Mouse (Mus musculus) liver, postnatal 0 days (tissue): ENCODE measurements at regions not wholly inside any gene's neighbourhood (a gene's known extent, or its start where the extent isn't known, plus 50 kb on each side); places are given as distances from the start of the nearest gene placed in this dataset.

Source experiments
- ATAC-seq: fragments of 200-750 bp; cut with Nextera tagmentation; 2 replicates; pipeline ENCODE4 v1.8.0; 2017; ENCODE audit warnings: mild to moderate bottlenecking, moderate library complexity
- DNase-seq: peaks from one replicate; pipeline ENCODE4 v3.0.0-alpha.2; 2016
- H3K27ac ChIP-seq: fragments of 300-500 bp; sonication (generic); 2 replicates; pipeline ENCODE4 v1.5.1; 2014; ENCODE audit warnings: antibody characterized with exemption, moderate library complexity, mild to moderate bottlenecking, low read depth
- H3K27me3 ChIP-seq: fragments of 300-500 bp; sonication (generic); 2 replicates; pipeline ENCODE4 v1.6.1; 2014; ENCODE audit warnings: low read length, control low read depth, mixed read lengths; ENCODE audit not compliant: insufficient read depth
- H3K36me3 ChIP-seq: fragments of 300-500 bp; sonication (generic); replicated peaks from 2 replicates; pipeline ENCODE4 v1.6.1; 2014; ENCODE audit warnings: mild to moderate bottlenecking, control low read depth, low read length, moderate library complexity, mixed read lengths; ENCODE audit not compliant: insufficient read depth
- H3K4me1 ChIP-seq: fragments of 300-500 bp; sonication (generic); 2 replicates; pipeline ENCODE4 v1.6.1; 2014; ENCODE audit warnings: antibody characterized with exemption, mild to moderate bottlenecking, control low read depth; ENCODE audit not compliant: insufficient read depth
- H3K4me2 ChIP-seq: fragments of 300-500 bp; sonication (generic); 2 replicates; pipeline ENCODE4 v1.6.1; 2014; ENCODE audit warnings: low read depth, mild to moderate bottlenecking, low read length, moderate library complexity, mixed read lengths
- H3K4me3 ChIP-seq: fragments of 300-500 bp; sonication (generic); 2 replicates; pipeline ENCODE4 v1.5.1; 2014; ENCODE audit warnings: low read depth, low read length
- H3K9ac ChIP-seq: fragments of 300-500 bp; sonication (generic); replicated peaks from 2 replicates; pipeline ENCODE4 v1.6.1; 2014; ENCODE audit warnings: mild to moderate bottlenecking, moderate library complexity
- H3K9me3 ChIP-seq: fragments of 300-500 bp; sonication (generic); 2 replicates; pipeline ENCODE4 v1.6.1; 2016; ENCODE audit warnings: mild to moderate bottlenecking, control low read depth, low read length, mixed read lengths
- CTCF ChIP-seq: sonication (generic); IDR thresholded peaks from 2 replicates; pipeline ENCODE4 v1.5.1; 2016; ENCODE audit warnings: antibody characterized with exemption, low read depth
- EP300 ChIP-seq: IDR thresholded peaks from 2 replicates; pipeline ENCODE4 v1.6.1; 2016; ENCODE audit warnings: antibody characterized with exemption, low read depth, mild to moderate bottlenecking
- WGBS: fragments of 180-500 bp; shearing (Covaris S2); extraction: QIAGEN DNeasy Blood & Tissue Kit; methylation state at CpG from one replicate; pipeline ENCODE4 v1.1.7; 2014; ENCODE audit not compliant: insufficient replicate concordance; 5-methylcytosine and 5-hydroxymethylcytosine counted together

DNA sequence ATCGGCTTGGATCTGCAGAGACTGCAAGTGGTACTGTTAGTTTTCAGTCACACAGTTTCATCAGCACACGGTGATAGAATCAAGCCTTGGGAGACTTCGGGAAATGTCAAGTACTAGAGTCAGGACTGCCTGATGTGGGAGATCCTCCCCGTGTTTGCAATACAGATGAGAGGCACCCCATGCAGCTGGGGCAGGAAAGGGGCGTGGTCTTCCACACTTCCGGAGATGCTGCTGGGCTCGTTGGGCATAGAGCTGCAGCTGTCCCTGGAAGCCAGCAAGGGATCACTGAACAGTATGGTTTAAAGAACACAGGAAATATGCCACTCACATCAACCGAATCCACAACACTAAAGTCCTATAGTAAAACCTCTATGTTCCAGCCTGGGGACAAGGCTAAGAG, 59.0 kb upstream of the Cdh5 start:
- no peaks in the 10 kb centered on the region for H3K4me1 ChIP-seq
- DNase-seq = peak; percentile 46
- no peak overlapping the region for H3K27ac ChIP-seq
- peak; percentile 44 for ATAC-seq
- TF ChIP-seq EP300 (no peak), CTCF (no peak)
- H3K9me3 ChIP-seq = no peaks in the 10 kb centered on the region
- no peak overlapping the region for H3K4me3 ChIP-seq
- H3K27me3 ChIP-seq = no peaks in the 10 kb centered on the region
- H3K9ac ChIP-seq = no peak overlapping the region
- H3K36me3 ChIP-seq = no peaks in the 10 kb centered on the region
- 9% methylated on average over 8 of the region's 8 CpGs for WGBS
- peak overlapping the region; percentile 22; the same call in 1 of the 2 replicates for H3K4me2 ChIP-seq

DNA sequence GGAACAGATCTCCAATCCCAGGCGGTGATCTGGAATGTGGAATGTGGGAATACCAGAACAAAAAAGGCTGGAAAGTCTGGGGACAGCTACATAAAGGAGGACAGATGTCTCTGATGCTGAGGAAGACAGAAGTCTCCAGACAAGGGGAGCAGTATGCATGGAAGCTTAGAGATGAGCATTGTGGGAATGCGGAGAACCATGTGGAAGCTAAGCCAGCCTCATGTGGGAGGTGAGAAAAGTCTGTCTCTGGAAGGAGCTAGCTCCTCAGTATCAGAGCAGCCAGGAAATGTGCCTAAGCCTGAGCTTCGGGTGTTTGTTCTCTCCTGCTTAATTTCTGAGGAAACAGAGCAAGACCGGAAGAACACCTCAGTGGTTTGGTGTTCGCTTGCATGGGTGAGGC, 53.4 kb upstream of the Cdh5 start:
- H3K27ac ChIP-seq = no peak overlapping the region
- DNase-seq (no peak), ATAC-seq (no peak)
- no peak overlapping the region for H3K4me2 ChIP-seq
- no peak overlapping the region for H3K4me3 ChIP-seq
- WGBS = 48% methylated on average over 5 of the region's 5 CpGs
- no peaks in the 10 kb centered on the region for H3K36me3 ChIP-seq
- no peaks in the 10 kb centered on the region for H3K9me3 ChIP-seq
- TF ChIP-seq EP300 (no peak), CTCF (no peak)
- no peak overlapping the region for H3K9ac ChIP-seq
- H3K27me3 ChIP-seq = no peaks in the 10 kb centered on the region
- no peaks in the 10 kb centered on the region for H3K4me1 ChIP-seq

DNA sequence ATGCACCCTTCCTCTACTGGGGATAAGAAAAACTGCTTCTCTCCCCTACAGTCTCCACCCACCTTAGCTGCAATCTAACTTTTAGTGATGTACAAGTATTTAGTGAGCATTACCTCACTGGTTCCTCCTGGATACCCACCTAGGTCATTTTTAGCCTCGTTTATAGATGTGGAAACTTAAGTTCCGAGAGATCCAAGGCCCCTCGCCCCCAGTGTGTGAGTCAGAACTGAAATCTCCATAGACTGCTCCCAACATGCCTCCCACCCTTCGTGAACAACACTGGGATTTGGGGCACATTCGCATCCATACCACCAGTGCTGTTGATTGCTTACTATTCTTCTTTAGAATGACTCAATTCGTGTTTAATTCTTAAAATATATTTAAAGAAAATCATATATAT, 52.2 kb upstream of the Cdh5 start:
- no peak overlapping the region for H3K9ac ChIP-seq
- ATAC-seq (no peak), DNase-seq (no peak)
- no peaks in the 10 kb centered on the region for H3K9me3 ChIP-seq
- 69% methylated on average over 6 of the region's 6 CpGs for WGBS
- no peaks in the 10 kb centered on the region for H3K4me1 ChIP-seq
- TF ChIP-seq CTCF (no peak), EP300 (no peak)
- no peak overlapping the region for H3K4me3 ChIP-seq
- H3K27ac ChIP-seq = no peak overlapping the region
- no peaks in the 10 kb centered on the region for H3K27me3 ChIP-seq
- H3K36me3 ChIP-seq = no peaks in the 10 kb centered on the region
- no peak overlapping the region for H3K4me2 ChIP-seq

DNA sequence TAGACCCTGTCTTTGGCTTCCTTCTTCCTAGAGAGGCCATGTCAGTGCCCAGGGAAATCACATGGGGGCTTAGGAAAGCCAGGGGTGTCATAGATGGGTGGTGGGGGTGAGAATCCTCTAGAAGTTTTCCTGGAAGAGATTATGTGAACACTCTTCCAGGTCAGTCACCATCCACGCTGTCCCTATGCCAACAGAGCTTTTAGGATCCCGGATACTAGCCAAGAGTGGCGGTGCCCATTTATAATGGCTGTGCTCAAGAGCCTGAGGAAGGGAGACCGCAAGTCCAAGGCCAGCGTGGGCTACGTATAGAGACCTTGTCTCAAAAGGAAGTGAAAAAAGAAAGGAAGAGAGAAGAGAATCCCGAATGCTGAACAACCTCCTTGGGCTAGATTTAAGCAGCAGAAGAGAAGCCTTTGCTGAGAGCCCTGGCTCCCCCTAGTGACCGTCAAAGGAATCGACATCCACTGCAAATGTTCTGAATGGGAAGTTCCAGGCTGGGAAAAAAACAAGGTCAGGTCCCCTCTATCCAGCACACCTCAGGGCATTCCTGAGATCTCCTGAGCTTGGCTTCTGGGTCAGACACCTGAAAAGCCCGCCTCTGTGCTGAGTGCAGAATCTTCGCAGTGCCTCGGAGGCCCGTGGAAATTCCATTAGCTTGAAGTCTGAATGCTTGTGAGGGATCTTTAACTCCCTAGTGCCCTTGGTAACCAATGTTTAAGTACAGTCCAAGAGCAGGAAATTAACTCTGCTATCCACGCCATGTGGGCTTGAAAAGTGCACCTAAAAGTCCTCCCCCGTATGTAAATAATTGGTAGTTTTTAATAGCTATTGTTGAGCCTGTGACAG, 50.5 kb upstream of the Cdh5 start:
- DNase-seq (peak; percentile 49), ATAC-seq (no peak)
- no peak overlapping the region for H3K9ac ChIP-seq
- no peaks in the 10 kb centered on the region for H3K27me3 ChIP-seq
- H3K4me2 ChIP-seq = no peak overlapping the region
- TF ChIP-seq EP300 (no peak), CTCF (peak; percentile 87)
- no peak overlapping the region for H3K27ac ChIP-seq
- no peaks in the 10 kb centered on the region for H3K4me1 ChIP-seq
- WGBS = 32% methylated on average over 15 of the region's 15 CpGs
- no peak overlapping the region for H3K4me3 ChIP-seq
- H3K9me3 ChIP-seq = no peaks in the 10 kb centered on the region
- H3K36me3 ChIP-seq = no peaks in the 10 kb centered on the region

DNA sequence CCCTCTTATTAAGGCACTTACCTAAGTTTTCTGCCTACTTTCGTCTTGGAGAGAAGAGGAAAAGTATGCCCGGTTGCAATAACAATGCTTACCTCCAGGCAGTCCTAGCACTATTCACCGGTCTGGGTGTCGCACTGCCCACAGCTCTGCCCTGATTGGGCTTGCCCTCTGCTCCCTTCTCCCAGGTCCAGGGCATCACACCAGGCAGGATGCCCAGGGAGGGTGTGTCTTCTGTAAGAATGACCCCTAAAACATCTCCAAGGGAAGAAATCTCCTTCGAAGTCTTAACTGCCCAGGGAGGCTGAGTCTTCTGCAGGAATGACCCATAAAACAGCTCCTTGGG, 49.9 kb upstream of the Cdh5 start:
- no peak overlapping the region for H3K4me3 ChIP-seq
- H3K27me3 ChIP-seq = no peaks in the 10 kb centered on the region
- H3K4me2 ChIP-seq = no peak overlapping the region
- H3K9ac ChIP-seq = no peak overlapping the region
- WGBS = 50% methylated on average over 5 of the region's 5 CpGs
- no peak for DNase-seq
- H3K9me3 ChIP-seq = no peaks in the 10 kb centered on the region
- H3K27ac ChIP-seq = no peak overlapping the region
- H3K4me1 ChIP-seq = no peaks in the 10 kb centered on the region
- H3K36me3 ChIP-seq = no peaks in the 10 kb centered on the region
- ATAC-seq = no peak
- TF ChIP-seq EP300 = no peak
- TF ChIP-seq CTCF = no peak
